Mouse (Mus musculus) left cerebral cortex, postnatal 4 days (tissue): ENCODE results near the gene Arhgap20. TPM values are rescaled to one million over a fixed set of nuclear protein-coding genes. Genes with fewer than 3 reads are reported as not detected.

Experiments
- DNase-seq: peaks from one replicate; pipeline ENCODE4 v3.0.0-alpha.2; 2022
- intact Hi-C: fragments of 180-260 bp; cut with DNase I; formaldehyde crosslinking; loops from one replicate; pipeline ENCODE4 v1.15.1; 2025
- total RNA-seq, 2 experiments: library from RNA; stranded (reverse); gene quantifications; 2 replicates each; pipeline ENCODE4 v1.2.3; 2021

Arhgap20 gene
- total RNA-seq, 2 experiments from 2014 or later = 87.2 to 93.1 TPM

DNA sequence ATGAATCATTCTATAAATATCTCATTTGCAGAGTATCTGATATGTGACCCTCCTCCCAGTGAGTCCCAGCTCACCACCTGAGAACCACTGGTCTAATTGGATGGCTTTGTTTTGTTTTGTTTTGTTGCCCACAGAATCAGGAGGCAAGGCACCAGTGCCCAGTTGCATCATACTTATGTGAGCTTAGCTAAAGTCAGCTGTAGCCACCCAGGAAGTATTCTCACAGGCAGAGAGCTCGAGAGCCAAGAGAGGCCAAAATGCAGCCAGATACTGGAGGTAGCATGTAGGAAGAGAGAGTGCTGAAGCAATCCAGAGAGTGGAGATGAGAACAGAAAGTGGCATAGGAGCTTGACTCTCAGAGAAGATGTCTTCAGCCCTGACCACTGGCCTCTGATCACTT lies 23.3 kb downstream of the Arhgap20 start:
- DNase-seq = no peak
- intact Hi-C loops = no loop called here

GRCm38 (mm10) chr9:51795206-51795605 lies 30.1 kb downstream of the Arhgap20 start:
- peak; percentile 64 for DNase-seq
- intact Hi-C loops = no loop called here

GRCm38 (mm10) chr9:51798251-51798650 lies 33.1 kb downstream of the Arhgap20 start:
- intact Hi-C loops = no loop called here
- no peak for DNase-seq

GRCm38 (mm10) chr9:51799156-51799555 lies 34.0 kb downstream of the Arhgap20 start:
- no peak for DNase-seq
- intact Hi-C loops = no loop called here

GRCm38 (mm10) chr9:51807272-51807671 lies 42.1 kb downstream of the Arhgap20 start:
- no peak for DNase-seq
- intact Hi-C loops = no loop called here

GRCm38 (mm10) chr9:51812931-51813330 lies 47.8 kb downstream of the Arhgap20 start:
- intact Hi-C loops = no loop called here
- DNase-seq = no peak

GRCm38 (mm10) chr9:51824516-51824915 lies 59.4 kb downstream of the Arhgap20 start:
- no peak for DNase-seq
- intact Hi-C loops = no loop called here

DNA sequence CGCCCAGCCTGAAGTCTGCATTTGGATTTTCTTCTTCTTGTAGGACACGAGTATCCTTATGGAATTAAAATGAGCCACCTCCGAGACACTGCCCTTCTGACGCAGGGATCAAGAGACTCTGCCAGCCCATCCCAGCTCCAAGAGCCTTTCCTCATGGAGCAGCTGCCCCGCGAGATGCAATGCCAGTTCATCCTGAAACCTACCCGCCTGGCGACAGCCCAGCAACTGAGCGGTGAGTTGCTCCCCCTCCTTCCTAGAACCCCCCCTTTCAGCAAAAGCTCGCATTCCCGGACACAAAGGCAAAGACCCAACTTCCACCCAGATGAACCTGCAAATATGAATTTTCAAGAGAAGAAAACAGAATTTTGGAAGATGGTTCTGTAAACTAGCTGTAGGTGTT lies 66.5 kb downstream of the Arhgap20 start:
- DNase-seq = peak; percentile 40
- intact Hi-C loops = loop anchor here (10.0 kb wide), 1 partner anchor 113 kb away; no protein-coding TSS in a partner anchor

DNA sequence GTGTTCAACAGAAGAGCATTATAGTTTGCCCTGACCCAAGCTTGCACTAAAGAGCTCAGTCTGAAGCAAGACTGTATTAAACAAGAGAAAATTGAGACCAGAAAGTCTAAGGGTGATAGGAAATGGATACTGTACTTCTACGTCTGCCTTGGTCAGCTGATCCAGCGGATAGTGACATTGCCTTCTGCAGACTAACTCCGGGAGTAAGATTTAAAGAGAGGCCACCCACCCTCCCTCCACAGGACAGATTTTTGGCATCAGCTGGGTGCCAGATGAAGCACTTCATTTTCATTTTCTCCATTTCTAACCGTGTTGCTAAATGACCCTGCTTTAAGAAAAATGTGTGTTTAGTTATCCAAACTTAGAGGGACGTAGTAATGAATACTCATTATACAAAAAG lies 67.2 kb downstream of the Arhgap20 start:
- intact Hi-C loops = loop anchor here (10.0 kb wide), 1 partner anchor 112 kb away; no protein-coding TSS in a partner anchor

GRCm38 (mm10) chr9:51837716-51838115 lies 72.6 kb downstream of the Arhgap20 start:
- no peak for DNase-seq
- intact Hi-C loops = loop anchor here (10.0 kb wide), 1 partner anchor 107 kb away; no protein-coding TSS in a partner anchor

More for the DNA sequence above, 67.2 kb downstream of the Arhgap20 start:
- DNase-seq = no peak

DNA sequence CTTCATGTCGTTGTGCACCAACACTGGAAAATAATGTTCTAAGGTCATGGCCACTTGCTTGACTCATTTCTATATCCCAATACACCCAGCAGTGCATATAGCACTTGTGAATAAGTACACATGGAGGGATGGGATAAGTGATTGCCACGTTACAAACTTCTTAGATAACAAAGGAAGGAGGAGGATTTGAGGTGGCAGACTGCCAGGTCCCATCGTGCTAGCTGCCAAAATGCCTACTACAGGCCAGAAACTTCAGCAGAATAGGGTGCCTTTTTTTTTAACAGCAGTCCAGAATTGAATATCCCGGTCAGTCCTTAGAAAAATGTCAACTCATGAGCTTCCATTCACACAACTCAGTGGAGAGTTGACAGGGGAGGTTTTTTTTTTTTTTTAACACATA lies 78.1 kb downstream of the Arhgap20 start:
- peak; percentile 31 for DNase-seq
- intact Hi-C loops = no loop called here

DNA sequence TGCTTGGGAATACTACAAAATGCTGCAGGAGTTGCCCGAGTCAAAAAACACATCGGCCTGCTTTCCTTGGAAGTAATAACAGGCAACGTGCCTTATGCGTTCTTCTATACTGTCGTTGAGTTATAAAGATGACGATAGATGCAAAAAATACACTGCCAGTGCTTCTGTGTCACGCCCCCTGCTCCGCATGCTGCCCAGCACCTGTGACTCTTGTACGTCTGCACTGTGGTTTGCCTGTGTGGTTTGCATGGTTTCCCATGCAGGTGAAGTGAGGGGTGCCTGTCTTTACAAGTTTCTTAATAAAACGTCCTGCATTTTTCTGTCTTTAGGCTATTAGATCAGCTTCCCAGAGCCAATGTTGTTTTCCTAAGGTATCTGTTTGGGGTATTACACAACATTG lies 80.7 kb downstream of the Arhgap20 start:
- intact Hi-C loops = no loop called here
- DNase-seq = no peak

DNA sequence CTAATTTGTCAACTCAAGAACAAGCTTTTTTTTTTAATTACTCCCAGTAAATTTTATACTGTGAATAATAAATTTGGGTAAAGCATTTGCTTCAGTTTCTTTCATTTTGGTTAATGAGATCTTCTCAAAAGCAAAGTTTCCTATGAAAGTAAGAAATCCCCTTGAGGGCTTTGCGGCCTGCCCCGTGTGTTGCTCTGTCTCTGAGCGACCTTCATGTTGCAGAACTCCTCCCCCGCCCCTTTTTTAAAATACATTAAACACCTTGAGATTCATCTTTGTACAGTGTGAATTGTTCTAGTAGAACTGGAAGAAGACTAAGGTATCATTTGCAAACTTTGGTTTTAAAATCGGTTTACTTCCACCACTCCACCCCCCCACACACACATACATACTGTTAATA lies 88.6 kb downstream of the Arhgap20 start:
- intact Hi-C loops = no loop called here
- DNase-seq = no peak

DNA sequence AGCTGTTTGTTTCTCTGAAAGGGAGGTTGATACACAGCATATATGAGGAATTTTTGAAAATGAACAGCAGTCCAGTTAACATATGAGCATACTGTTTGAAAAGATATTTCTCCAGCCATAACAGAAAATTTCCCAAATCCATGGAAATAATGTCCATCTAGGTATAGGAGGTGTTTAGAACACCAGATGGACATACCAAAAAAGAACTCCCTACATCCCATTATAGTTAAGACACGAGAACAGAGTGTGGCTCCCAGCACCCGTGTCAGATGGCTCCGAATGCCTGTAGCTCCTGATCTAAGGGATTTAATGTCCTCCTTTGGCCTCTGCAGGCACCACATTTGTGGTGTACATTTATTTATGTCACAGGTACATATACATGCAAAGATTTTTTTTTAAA lies 99.1 kb downstream of the Arhgap20 start:
- intact Hi-C loops = no loop called here
- no peak for DNase-seq

DNA sequence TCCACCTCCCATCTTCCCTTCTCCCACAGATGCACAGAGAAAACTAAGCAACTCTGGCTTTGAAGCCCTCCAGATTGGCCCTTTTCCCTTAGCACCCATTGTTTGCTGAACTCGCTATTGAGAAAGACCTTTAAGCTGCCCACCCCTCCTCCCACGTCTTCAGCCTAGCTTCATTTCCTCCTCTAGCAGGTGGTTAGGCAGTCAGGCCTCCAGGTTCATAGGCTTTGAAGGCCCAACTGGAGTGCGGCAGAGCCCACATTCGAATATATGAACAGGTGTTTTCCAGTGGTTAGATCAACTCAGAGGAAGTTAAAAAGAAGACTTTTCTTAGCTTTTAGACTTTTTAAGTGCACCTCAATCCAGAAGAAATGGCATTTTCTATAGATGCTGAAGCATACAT lies 101.5 kb downstream of the Arhgap20 start:
- no peak for DNase-seq
- intact Hi-C loops = no loop called here

DNA sequence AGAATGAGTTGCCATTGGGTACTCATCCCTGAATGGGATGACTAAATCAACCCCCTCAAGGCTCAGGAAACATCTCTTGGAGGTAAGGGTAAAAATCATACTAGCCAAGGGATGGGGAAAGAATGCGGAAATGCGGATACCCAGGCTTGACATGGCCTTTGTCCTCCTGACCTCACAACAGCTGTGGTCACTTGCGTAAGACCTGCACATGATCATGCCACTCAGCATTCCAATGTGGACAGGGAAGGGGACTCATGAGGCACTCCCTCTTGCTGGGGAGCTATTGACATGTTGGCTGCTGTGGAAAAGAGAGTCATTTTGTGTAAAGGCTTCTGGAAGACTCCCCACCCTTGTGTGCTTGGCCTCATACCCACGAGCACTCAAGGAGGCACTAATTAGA lies 103.9 kb downstream of the Arhgap20 start:
- no peak for DNase-seq
- intact Hi-C loops = no loop called here

- intact Hi-C loops = no loop called here
- no peak for DNase-seq
These were observed 109.2 kb downstream of the Arhgap20 start for GRCm38 (mm10) chr9:51874348-51874747.

DNA sequence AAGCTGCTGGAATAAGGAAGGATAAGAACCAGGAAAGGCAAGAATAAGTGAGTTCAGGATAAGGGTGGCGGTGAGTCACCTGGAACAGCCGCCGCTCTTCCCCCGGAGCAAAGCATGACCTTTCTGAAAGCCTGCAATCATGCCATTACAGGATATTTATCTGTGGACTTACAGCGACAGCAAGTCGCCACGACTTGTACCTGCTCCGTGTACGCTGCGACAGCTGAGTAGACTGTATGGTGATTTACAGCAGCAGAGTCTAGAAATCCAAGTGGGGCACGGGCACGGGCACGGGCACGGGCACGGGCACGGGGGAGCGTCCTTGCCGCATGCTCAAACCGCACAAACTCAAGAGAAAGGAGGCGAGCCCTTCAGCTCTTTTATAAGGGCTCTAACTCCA lies 110.4 kb downstream of the Arhgap20 start:
- no peak for DNase-seq
- intact Hi-C loops = no loop called here

DNA sequence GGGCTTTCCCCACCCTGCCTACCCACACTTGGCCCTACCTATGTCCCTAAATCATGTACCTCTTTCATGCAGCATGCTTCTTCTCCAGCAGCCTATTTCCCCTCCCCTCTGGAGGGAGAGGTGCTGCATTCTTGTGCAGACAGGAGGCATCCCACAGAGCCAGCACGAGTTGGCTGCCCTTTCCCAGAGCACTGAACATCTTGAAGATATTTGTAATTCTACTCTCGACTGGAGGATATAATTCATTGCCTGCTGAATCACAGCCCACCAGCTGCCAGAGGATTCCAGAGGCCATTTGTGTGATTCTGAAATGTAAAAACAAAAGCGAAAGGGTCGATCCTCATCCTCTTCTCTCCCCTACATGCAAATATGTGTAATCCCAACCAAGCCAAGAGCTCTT lies 116.2 kb downstream of the Arhgap20 start:
- intact Hi-C loops = no loop called here
- DNase-seq = no peak

DNA sequence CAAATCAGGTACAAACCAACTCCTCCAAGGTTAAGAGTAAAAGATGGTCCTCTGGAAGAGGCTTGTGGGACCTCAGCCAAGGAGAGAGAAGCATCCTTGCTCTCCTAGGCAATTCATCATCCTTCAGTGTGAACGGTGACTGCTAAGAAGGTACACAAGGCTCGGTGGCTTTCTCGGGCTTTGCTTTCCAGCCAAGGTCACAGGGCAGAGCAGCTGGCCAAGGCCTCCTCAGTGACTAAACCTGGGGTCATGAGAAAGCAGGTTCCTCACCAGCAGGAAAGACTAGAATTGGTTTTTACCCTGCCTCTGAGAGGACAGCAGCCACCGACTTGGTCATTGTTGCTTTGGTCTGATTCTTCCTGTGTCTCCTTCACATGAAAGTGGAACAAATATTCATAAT lies 116.7 kb downstream of the Arhgap20 start:
- intact Hi-C loops = no loop called here
- no peak for DNase-seq

- intact Hi-C loops = no loop called here
- DNase-seq = no peak
These were observed 118.2 kb downstream of the Arhgap20 start for GRCm38 (mm10) chr9:51883319-51883718.

DNA sequence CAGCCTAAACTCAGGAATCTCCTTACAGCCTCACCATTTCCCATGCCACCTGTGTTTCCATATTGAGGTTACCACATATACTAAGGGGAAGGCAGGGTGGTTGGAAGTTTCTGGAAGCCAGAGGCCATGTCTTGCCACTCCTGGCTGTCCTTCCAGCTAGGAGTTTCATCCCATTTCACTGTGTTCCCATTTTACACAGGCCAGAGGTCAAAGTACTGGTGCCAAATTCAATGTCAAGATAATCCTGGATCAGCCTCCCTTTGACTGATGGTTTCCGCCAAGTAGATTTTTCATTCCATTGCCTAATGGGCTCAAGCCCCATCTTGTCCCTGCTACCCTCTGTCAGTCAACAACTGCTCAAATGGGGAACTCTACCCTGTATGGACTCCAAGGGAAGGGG lies 127.8 kb downstream of the Arhgap20 start:
- intact Hi-C loops = no loop called here
- no peak for DNase-seq
